Mouse (Mus musculus) gastrocnemius, postnatal 25 days (tissue): ENCODE measurements around the gene Lrch1. TPM values are rescaled to one million over a fixed set of nuclear protein-coding genes. Genes with fewer than 3 reads are reported as not detected.

ENCODE experiments used
- DNase-seq: peaks from one replicate; pipeline ENCODE4 v3.0.0; 2022
- total RNA-seq, 2 experiments: library from RNA; stranded (reverse); gene quantifications; 1 replicate in 1 of 2; 2 replicates in 1 of 2; pipeline ENCODE4 v1.2.3; 2021

Gene Lrch1
- total RNA-seq, 2 experiments from 2014 or later: 4.1 to 4.2 TPM

GRCm38 (mm10) chr14:74852965-74853758 is 94.5 kb downstream of the Lrch1 start:
- peak; percentile 20 for DNase-seq

GRCm38 (mm10) chr14:74851866-74852265 is 95.8 kb downstream of the Lrch1 start:
- no peak for DNase-seq

GRCm38 (mm10) chr14:74849020-74849419 is 98.7 kb downstream of the Lrch1 start:
- DNase-seq: no peak

- DNase-seq: no peak
Measured at GRCm38 (mm10) chr14:74848224-74848623, 99.5 kb downstream of the Lrch1 start.

GRCm38 (mm10) chr14:74847311-74848133 is 100.2 kb downstream of the Lrch1 start:
- no peak for DNase-seq

- no peak for DNase-seq
Measured at GRCm38 (mm10) chr14:74846668-74847067, 101.0 kb downstream of the Lrch1 start.

- no peak for DNase-seq
Measured at GRCm38 (mm10) chr14:74845661-74846274, 101.9 kb downstream of the Lrch1 start.

- DNase-seq: no peak
Measured at GRCm38 (mm10) chr14:74841708-74842107, 106.0 kb downstream of the Lrch1 start.

- DNase-seq: no peak
Measured at GRCm38 (mm10) chr14:74841297-74841696, 106.4 kb downstream of the Lrch1 start.

- DNase-seq: no peak
Measured at GRCm38 (mm10) chr14:74840820-74841219, 106.9 kb downstream of the Lrch1 start.

GRCm38 (mm10) chr14:74840328-74840727 is 107.3 kb downstream of the Lrch1 start:
- DNase-seq: no peak

GRCm38 (mm10) chr14:74838816-74839215 is 108.9 kb downstream of the Lrch1 start:
- no peak for DNase-seq

GRCm38 (mm10) chr14:74835010-74835409 is 112.7 kb downstream of the Lrch1 start:
- no peak for DNase-seq

GRCm38 (mm10) chr14:74834215-74834614 is 113.5 kb downstream of the Lrch1 start:
- no peak for DNase-seq

GRCm38 (mm10) chr14:74831653-74832052 is 116.0 kb downstream of the Lrch1 start:
- no peak for DNase-seq

- no peak for DNase-seq
Measured at GRCm38 (mm10) chr14:74831050-74831449, 116.6 kb downstream of the Lrch1 start.

- no peak for DNase-seq
Measured at GRCm38 (mm10) chr14:74830591-74830990, 117.1 kb downstream of the Lrch1 start.

- DNase-seq: no peak
Measured at GRCm38 (mm10) chr14:74822757-74823680, 124.7 kb downstream of the Lrch1 start.

- DNase-seq: no peak
Measured at GRCm38 (mm10) chr14:74822048-74822447, 125.6 kb downstream of the Lrch1 start.

- peak; percentile 57 for DNase-seq
Measured at GRCm38 (mm10) chr14:74820180-74820813, 127.4 kb downstream of the Lrch1 start.

GRCm38 (mm10) chr14:74816705-74817104 is 131.0 kb downstream of the Lrch1 start:
- no peak for DNase-seq
